Mouse (Mus musculus) spleen, adult 2 months (tissue): Measurements from ENCODE around the gene Grip1.

ENCODE experiments used
- CTCF ChIP-seq: fragments of 200-500 bp; IDR thresholded peaks from 2 replicates; pipeline ENCODE4 v1.5.1; 2011; ENCODE audit warnings: mild to moderate bottlenecking, inconsistent platforms; ENCODE audit not compliant: insufficient read depth, insufficient read length, insufficient replicate concordance; ENCODE audit errors: extremely low read depth
- POLR2A ChIP-seq: fragments of 200-500 bp; IDR thresholded peaks from 2 replicates; pipeline ENCODE4 v1.6.1; 2011; ENCODE audit warnings: low read depth, low read length, inconsistent platforms

DNA sequence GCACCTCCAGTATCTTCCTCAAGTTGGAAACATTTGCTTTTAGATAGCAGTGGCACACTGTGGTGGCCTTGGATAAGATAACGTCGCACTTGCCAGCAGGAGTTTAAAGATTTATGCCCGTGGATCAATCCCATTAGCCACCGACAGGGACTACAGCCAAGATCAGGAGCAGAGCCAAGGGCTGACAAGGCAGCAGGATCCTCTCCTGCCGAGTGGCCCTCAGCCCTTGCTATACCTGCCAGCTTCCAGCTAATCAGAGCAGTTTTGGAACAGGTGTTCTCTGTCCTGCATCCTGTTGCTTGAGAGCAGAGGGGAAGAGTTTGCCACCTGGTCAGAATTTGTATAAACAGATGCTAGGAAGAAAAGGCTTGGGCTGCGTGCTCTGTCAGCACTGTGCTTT, 348.8 kb downstream of the Grip1 start:
- TF ChIP-seq CTCF (no peak), POLR2A (no peak)
